Mouse (Mus musculus) CH12.LX (cell line): ENCODE data around the gene Csnk1g2. TPM values are rescaled to one million over a fixed set of nuclear protein-coding genes. Genes with fewer than 3 reads are reported as not detected.
A peak's percentile ranks its signal among the peaks of the same experiment; 100 is the strongest.

Experiments
- DNase-seq: peaks from one replicate; pipeline ENCODE4 v3.0.0-alpha.2; 2013; ENCODE audit errors: extremely low read depth
- H3K27ac ChIP-seq: 2 replicates; pipeline ENCODE4 v1.5.1; 2012; ENCODE audit warnings: low read depth, mild to moderate bottlenecking, control low read depth, moderate library complexity; ENCODE audit not compliant: insufficient read depth
- H3K27me3 ChIP-seq: replicated peaks from 2 replicates; pipeline ENCODE3; 2012; ENCODE audit warnings: inconsistent platforms
- H3K36me3 ChIP-seq, 2 experiments: replicated peaks in 1 of 2; 2 replicates each; pipeline versions ENCODE3 to v1.6.1; 2012; ENCODE audit warnings: inconsistent platforms in 1 of 2, low read length in 1 of 2, mild to moderate bottlenecking in 1 of 2, mixed read lengths in 1 of 2, moderate library complexity in 1 of 2; ENCODE audit not compliant: control insufficient read depth in 1 of 2, insufficient read depth in 1 of 2
- H3K4me1 ChIP-seq, 2 experiments: 2 replicates each; pipeline ENCODE4 v1.6.1; 2012; ENCODE audit warnings: inconsistent platforms in 1 of 2, moderate library complexity in 1 of 2; ENCODE audit not compliant: insufficient read depth in 2 of 2, control insufficient read depth in 1 of 2
- H3K4me2 ChIP-seq: 2 replicates; pipeline ENCODE4 v1.6.1; 2012; ENCODE audit warnings: low read depth, mild to moderate bottlenecking, control low read depth; ENCODE audit not compliant: poor library complexity, insufficient read depth, severe bottlenecking
- H3K4me3 ChIP-seq, 3 experiments: fragments of 150-350 bp in 1 of 3; sonication (generic) in 1 of 3; replicated peaks in 1 of 3; 2 replicates each; pipeline versions ENCODE3 to v1.5.1; 2011 to 2012; ENCODE audit warnings: low read depth in 2 of 3, low read length in 2 of 3, mild to moderate bottlenecking in 2 of 3, moderate library complexity in 2 of 3, control low read depth in 1 of 3, improper control_type of control experiment in 1 of 3, inconsistent platforms in 1 of 3, mixed read lengths in 1 of 3; ENCODE audit not compliant: poor library complexity in 1 of 3
- H3K79me2 ChIP-seq: replicated peaks from 2 replicates; pipeline ENCODE4 v1.6.1; 2012; ENCODE audit warnings: mild to moderate bottlenecking, moderate library complexity; ENCODE audit not compliant: control insufficient read depth, poor library complexity, insufficient read depth, severe bottlenecking; ENCODE audit errors: extremely low read depth
- H3K9ac ChIP-seq: 2 replicates; pipeline ENCODE4 v1.6.1; 2012; ENCODE audit warnings: low read depth, mild to moderate bottlenecking, control low read depth, moderate library complexity; ENCODE audit not compliant: insufficient read depth
- H3K9me3 ChIP-seq: replicated peaks from 2 replicates; pipeline ENCODE3; 2012; ENCODE audit warnings: low read length, inconsistent platforms, mixed read lengths
- BHLHE40 ChIP-seq: IDR thresholded peaks from 2 replicates; pipeline ENCODE4 v1.6.1; 2011; ENCODE audit warnings: mild to moderate bottlenecking, low read depth, low read length, improper control_type of control experiment
- CHD1 ChIP-seq: IDR thresholded peaks from 2 replicates; pipeline ENCODE4 v1.6.1; 2012; ENCODE audit warnings: low read depth, low read length, improper control_type of control experiment, inconsistent platforms
- E2F4 ChIP-seq: IDR thresholded peaks from 2 replicates; pipeline ENCODE4 v1.6.1; 2011; ENCODE audit warnings: low read depth, low read length, improper control_type of control experiment; ENCODE audit not compliant: insufficient replicate concordance
- ELF1 ChIP-seq: IDR thresholded peaks from 2 replicates; pipeline ENCODE4 v1.6.1; 2014; ENCODE audit warnings: low read depth, mild to moderate bottlenecking, inconsistent platforms, low read length, improper control_type of control experiment
- HCFC1 ChIP-seq: IDR thresholded peaks from 2 replicates; pipeline ENCODE4 v1.6.1; 2012; ENCODE audit warnings: low read depth, mild to moderate bottlenecking, inconsistent platforms, low read length, improper control_type of control experiment
- JUN ChIP-seq: IDR thresholded peaks from 2 replicates; pipeline ENCODE4 v1.6.1; 2011; ENCODE audit warnings: low read depth, mild to moderate bottlenecking, low read length, improper control_type of control experiment, moderate library complexity; ENCODE audit not compliant: insufficient read depth
- MAFK ChIP-seq: IDR thresholded peaks from 2 replicates; pipeline ENCODE4 v1.6.1; 2011; ENCODE audit warnings: low read length, improper control_type of control experiment; ENCODE audit not compliant: insufficient replicate concordance
- MAX ChIP-seq: IDR thresholded peaks from 2 replicates; pipeline ENCODE4 v1.6.1; 2011; ENCODE audit warnings: low read length, improper control_type of control experiment
- MEF2A ChIP-seq: IDR thresholded peaks from 2 replicates; pipeline ENCODE4 v1.6.1; 2014; ENCODE audit warnings: low read depth, mild to moderate bottlenecking, inconsistent platforms, low read length, improper control_type of control experiment, borderline replicate concordance
- NELFE ChIP-seq: IDR thresholded peaks from 2 replicates; pipeline ENCODE4 v1.6.1; 2011; ENCODE audit warnings: low read depth, low read length, improper control_type of control experiment
- NRF1 ChIP-seq: IDR thresholded peaks from 2 replicates; pipeline ENCODE4 v1.6.1; 2014; ENCODE audit warnings: low read depth, mild to moderate bottlenecking, inconsistent platforms, low read length, improper control_type of control experiment, moderate library complexity
- PAX5 ChIP-seq: IDR thresholded peaks from 2 replicates; pipeline ENCODE4 v1.6.1; 2012; ENCODE audit warnings: low read length, inconsistent platforms, mixed read lengths
- POLR2A ChIP-seq: IDR thresholded peaks from 2 replicates; pipeline ENCODE4 v1.6.1; 2011; ENCODE audit warnings: low read depth, mild to moderate bottlenecking, improper control_type of control experiment, low read length
- POLR2AphosphoS2 ChIP-seq: IDR thresholded peaks from 2 replicates; pipeline ENCODE4 v1.6.1; 2011; ENCODE audit warnings: low read depth, low read length, improper control_type of control experiment
- RAD21 ChIP-seq: IDR thresholded peaks from 2 replicates; pipeline ENCODE4 v1.6.1; 2011; ENCODE audit warnings: low read depth, mild to moderate bottlenecking, low read length, improper control_type of control experiment, moderate library complexity
- RCOR1 ChIP-seq: conservative IDR thresholded peaks from 2 replicates; pipeline ENCODE4 v1.6.1; 2012; ENCODE audit warnings: low read depth, mild to moderate bottlenecking, inconsistent platforms, low read length, improper control_type of control experiment
- TCF12 ChIP-seq: IDR thresholded peaks from 2 replicates; pipeline ENCODE4 v1.6.1; 2014; ENCODE audit warnings: low read depth, mild to moderate bottlenecking, inconsistent platforms, low read length, improper control_type of control experiment
- USF1 ChIP-seq: IDR thresholded peaks from 2 replicates; pipeline ENCODE4 v1.6.1; 2014; ENCODE audit warnings: low read depth, mild to moderate bottlenecking, inconsistent platforms, low read length, improper control_type of control experiment
- ZC3H11A ChIP-seq: IDR thresholded peaks from 2 replicates; pipeline ENCODE4 v1.6.1; 2012; ENCODE audit warnings: low read depth, mild to moderate bottlenecking, inconsistent platforms, low read length, improper control_type of control experiment
- ZMIZ1 ChIP-seq: IDR thresholded peaks from 2 replicates; pipeline ENCODE4 v1.6.1; 2012; ENCODE audit warnings: low read depth, mild to moderate bottlenecking, inconsistent platforms, low read length, improper control_type of control experiment
- dilution Hi-C: fragments of 300-500 bp; cut with MboI; formaldehyde crosslinking; loops from 2 replicates; pipeline ENCODE4 v1.14.3; 2020; ENCODE audit warnings: low sequenced_read_pairs; ENCODE audit not compliant: extremely low pct_unique_long_range_greater_than_20kb, extremely low pct_ligation_motif_present
- in situ Hi-C: fragments of 300-500 bp; cut with MboI; formaldehyde crosslinking; loops from 3 replicates; pipeline ENCODE4 v1.14.3; 2019; ENCODE audit warnings: low sequenced_read_pairs, low pct_ligation_motif_present, low pct_unique_long_range_greater_than_20kb, mixed read lengths
- polyA plus RNA-seq: library from polyadenylated mRNA; unstranded; fragments of >175 nt; gene quantifications from 2 replicates; pipeline ENCODE4 v1.2.1, GENCODE M21; 2012; ENCODE audit warnings: low read depth; ENCODE audit not compliant: insufficient read length
- total RNA-seq, 2 experiments: library from RNA; depleted of rRNA; stranded (reverse); fragments of 300-350 nt in 1 of 2; fragments of >200 nt in 1 of 2; gene quantifications; 2 replicates each; pipeline ENCODE4 v1.2.3; 2012 to 2014

The Csnk1g2 gene
- total RNA-seq (2012; rRNA removed) (44.1 and 50.3 TPM in 2 replicates), total RNA-seq (2014; rRNA removed) (44.3 and 50.1 TPM in 2 replicates), polyA plus RNA-seq (55.9 and 59.0 TPM in 2 replicates)

GRCm38 (mm10) chr10:80622661-80623456 lies at the start of gene Csnk1g2:
Csnk1g2 (plus strand) TSS chr10:80622838.
- dilution Hi-C loops, result no loop called here

GRCm38 (mm10) chr10:80573944-80574343 lies 48.7 kb upstream of the Csnk1g2 start:
- H3K9ac ChIP-seq, result no peak overlapping the region

More at GRCm38 (mm10) chr10:80622661-80623456, at the start of gene Csnk1g2:
- H3K9ac ChIP-seq, result peak within 1 kb of the TSS; percentile 99
- no peaks in the 10 kb centered on the region for H3K27me3 ChIP-seq
- in situ Hi-C loops, result no loop called here
- H3K9me3 ChIP-seq, result no peaks in the 10 kb centered on the region
- H3K27ac ChIP-seq, result peak within 1 kb of the TSS; percentile 80
- H3K4me1 ChIP-seq, result peaks cover 27 to 49% of the 10 kb centered on the region in 2 experiments
- peak within 1 kb of the TSS; percentile 87 to 99 (median 99) for H3K4me3 ChIP-seq
- H3K79me2 ChIP-seq, result peaks cover 32% of the 10 kb centered on the region
- DNase-seq, result peak; percentile 39
- peak within 1 kb of the TSS; percentile 98 for H3K4me2 ChIP-seq
- H3K36me3 ChIP-seq, result peaks cover 3 to 33% of the 10 kb centered on the region in 2 experiments
- TF ChIP-seq ELF1 (peak; percentile 51; the same call in 1 of the 2 replicates), PAX5 (no peak), BHLHE40 (no peak), USF1 (peak; percentile 18; the same call in 1 of the 2 replicates), HCFC1 (peak; percentile 41), NRF1 (peak; percentile 96), NELFE (peak; percentile 56), ZMIZ1 (0 out of 2 replicates have a peak, but pooled peaks have one; percentile 16), CHD1 (no peak), TCF12 (0 out of 2 replicates have a peak, but pooled peaks have one; percentile 37)

More at GRCm38 (mm10) chr10:80573944-80574343, 48.7 kb upstream of the Csnk1g2 start:
- in situ Hi-C loops (no loop called here), dilution Hi-C loops (no loop called here)
- H3K36me3 ChIP-seq, result peaks cover 4 to 23% of the 10 kb centered on the region in 2 experiments
- no peaks in the 10 kb centered on the region for H3K27me3 ChIP-seq
- no peak overlapping the region for H3K4me3 ChIP-seq
- peak; percentile 28 for DNase-seq
- H3K79me2 ChIP-seq, result peaks cover 66% of the 10 kb centered on the region
- H3K4me2 ChIP-seq, result no peak overlapping the region
- no peak for TF ChIP-seq RCOR1
- no peak for TF ChIP-seq MAX
- TF ChIP-seq ZC3H11A, result no peak
- TF ChIP-seq RAD21, result no peak
- TF ChIP-seq POLR2A, result no peak
- TF ChIP-seq MAFK, result no peak
- no peak for TF ChIP-seq E2F4
- TF ChIP-seq PAX5, result no peak
- TF ChIP-seq MEF2A, result no peak
- TF ChIP-seq POLR2AphosphoS2, result no peak
- TF ChIP-seq JUN, result no peak
- TF ChIP-seq ELF1, result no peak
- TF ChIP-seq NRF1, result no peak
- TF ChIP-seq ZMIZ1, result no peak
- H3K9me3 ChIP-seq, result no peaks in the 10 kb centered on the region
- no peak overlapping the region for H3K27ac ChIP-seq
- peaks cover 17 to 55% of the 10 kb centered on the region in 2 experiments for H3K4me1 ChIP-seq
